Mouse (Mus musculus) testis, adult 2 months (tissue): ENCODE data around the gene Slc7a8.

ENCODE experiments used
- CTCF ChIP-seq: fragments of 200-500 bp; IDR thresholded peaks from 2 replicates; pipeline ENCODE4 v1.5.1; 2012; ENCODE audit warnings: low read depth, mild to moderate bottlenecking, inconsistent platforms, low read length, moderate library complexity; ENCODE audit not compliant: control insufficient read depth, insufficient read depth, insufficient replicate concordance
- POLR2A ChIP-seq: fragments of 200-500 bp; IDR thresholded peaks from 2 replicates; pipeline ENCODE4 v1.6.1; 2012; ENCODE audit warnings: low read depth, mild to moderate bottlenecking, inconsistent platforms, low read length, moderate library complexity; ENCODE audit not compliant: control insufficient read depth

GRCm38 (mm10) chr14:54769068-54769425, 12.7 kb downstream of the Slc7a8 start:
- TF ChIP-seq CTCF (no peak), POLR2A (no peak)
